Mouse (Mus musculus) intestine, embryonic 16.5 days (tissue): ENCODE data around the gene Nup62. TPM values are rescaled to one million over a fixed set of nuclear protein-coding genes. Genes with fewer than 3 reads are reported as not detected.

Source experiments
- ATAC-seq: fragments of 200-750 bp; cut with Nextera tagmentation; 2 replicates; pipeline ENCODE4 v1.8.0; 2017; ENCODE audit warnings: moderate TSS enrichment, moderate library complexity
- H3K27ac ChIP-seq: fragments of 300-500 bp; sonication (generic); 2 replicates; pipeline ENCODE4 v1.5.1; 2014; ENCODE audit warnings: mild to moderate bottlenecking, low read length
- H3K27me3 ChIP-seq: fragments of 300-500 bp; sonication (generic); replicated peaks from 2 replicates; pipeline ENCODE4 v1.6.1; 2014; ENCODE audit warnings: low read length, control low read depth, mixed read lengths; ENCODE audit not compliant: control insufficient read depth, insufficient read depth
- H3K36me3 ChIP-seq: fragments of 300-500 bp; sonication (generic); 2 replicates; pipeline ENCODE4 v1.6.1; 2014; ENCODE audit warnings: low read length, control low read depth; ENCODE audit not compliant: control insufficient read depth, insufficient read depth
- H3K4me1 ChIP-seq: fragments of 300-500 bp; sonication (generic); 2 replicates; pipeline ENCODE4 v1.6.1; 2014; ENCODE audit warnings: low read length, control low read depth, mixed read lengths; ENCODE audit not compliant: control insufficient read depth, insufficient read depth
- H3K4me2 ChIP-seq: fragments of 300-500 bp; sonication (generic); 2 replicates; pipeline ENCODE4 v1.6.1; 2014; ENCODE audit warnings: low read depth, low read length, control low read depth
- H3K4me3 ChIP-seq: fragments of 300-500 bp; sonication (generic); 2 replicates; pipeline ENCODE4 v1.5.1; 2014; ENCODE audit warnings: mild to moderate bottlenecking, low read length
- H3K9ac ChIP-seq: fragments of 300-500 bp; sonication (generic); 2 replicates; pipeline ENCODE4 v1.6.1; 2014; ENCODE audit warnings: low read depth, low read length
- H3K9me3 ChIP-seq: fragments of 300-500 bp; sonication (generic); 2 replicates; pipeline ENCODE4 v1.6.1; 2016; ENCODE audit warnings: low read length, control low read depth; ENCODE audit not compliant: control insufficient read depth
- WGBS: fragments of 180-500 bp; shearing (Covaris S2); extraction: QIAGEN DNeasy Blood & Tissue Kit; methylation state at CpG from one replicate; pipeline ENCODE4 v1.1.7; 2014; 5-methylcytosine and 5-hydroxymethylcytosine counted together
- polyA plus RNA-seq: library from polyadenylated mRNA; unstranded; fragments of >200 nt; fragmentation: Nextera tagmentation; extraction: Ambion mirVana; gene quantifications from 2 replicates; pipeline ENCODE4 v1.2.1, GENCODE M21; 2015

The Nup62 gene
- polyA plus RNA-seq, 1 experiment from 2014 or later: 87.8 TPM

DNA sequence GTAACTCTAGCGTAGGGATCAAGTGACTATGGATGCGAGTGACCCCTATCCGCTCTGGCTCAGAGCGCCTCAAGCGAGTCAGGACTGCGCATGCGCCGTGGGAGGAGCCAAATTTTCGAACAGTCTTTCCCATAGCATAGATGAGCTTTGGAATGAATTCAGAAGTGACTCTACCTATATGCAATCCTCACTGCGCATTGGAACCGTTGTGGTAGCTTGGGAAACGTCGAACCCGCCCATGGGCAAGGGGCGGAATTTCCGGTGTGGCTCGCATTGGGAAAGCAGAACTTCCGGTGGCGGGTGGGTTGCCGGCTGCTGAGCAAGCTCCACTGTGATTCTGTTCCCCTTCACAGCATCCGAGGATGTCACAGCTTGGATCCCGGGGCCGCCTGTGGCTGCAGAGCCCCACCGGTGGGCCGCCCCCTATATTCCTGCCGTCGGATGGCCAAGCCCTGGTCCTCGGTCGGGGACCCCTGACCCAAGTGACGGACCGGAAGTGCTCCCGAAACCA, 41.2 kb downstream of the Nup62 start, which contains the start of gene Pnkp:
Gene Pnkp (plus strand): TSS at position 98 of the 511 bp plus-strand sequence.
- Histone ChIP-seq H3K27me3 (no peaks in the 10 kb centered on the region), H3K4me2 (peak within 1 kb of the TSS; percentile 72), H3K36me3 (no peaks in the 10 kb centered on the region; the same call in 1 of the 2 replicates), H3K9me3 (no peaks in the 10 kb centered on the region), H3K4me1 (peaks cover 40% of the 10 kb centered on the region), H3K27ac (peak within 1 kb of the TSS; percentile 94), H3K4me3 (peak within 1 kb of the TSS; percentile 90), H3K9ac (peak within 1 kb of the TSS; percentile 94)
- ATAC-seq: peak; percentile 29
- WGBS: under 1% methylated on average over 32 of the region's 32 CpGs

DNA sequence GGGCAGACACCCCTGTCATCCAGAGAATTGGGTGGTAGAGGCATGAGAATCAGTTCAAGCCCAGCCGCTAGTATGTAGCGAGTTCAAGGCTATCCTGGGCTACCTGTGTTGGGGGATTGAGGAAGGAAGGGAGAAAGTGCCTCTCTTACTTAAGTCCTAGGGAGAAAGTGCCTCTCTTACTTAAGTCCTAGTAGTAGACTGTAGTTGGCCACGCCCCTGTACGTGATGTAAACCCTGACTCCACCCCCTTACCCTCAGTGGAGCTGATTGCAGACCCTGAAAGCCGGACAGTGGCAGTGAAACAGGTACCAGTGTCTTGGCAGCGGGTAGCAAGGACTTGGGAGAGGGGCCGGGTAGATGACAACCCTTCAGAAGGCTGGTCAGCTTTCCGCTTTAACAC, 42.0 kb downstream of the Nup62 start:
- WGBS: 31% methylated on average over 8 of the region's 8 CpGs
- H3K9me3 ChIP-seq: no peaks in the 10 kb centered on the region
- ATAC-seq: no peak
- peaks cover 40% of the 10 kb centered on the region for H3K4me1 ChIP-seq
- peak overlapping the region; percentile 90 for H3K4me3 ChIP-seq
- H3K4me2 ChIP-seq: peak overlapping the region; percentile 72
- peaks cover 6% of the 10 kb centered on the region for H3K36me3 ChIP-seq
- no peaks in the 10 kb centered on the region for H3K27me3 ChIP-seq
- peak overlapping the region; percentile 94 for H3K9ac ChIP-seq
- H3K27ac ChIP-seq: no peak overlapping the region

DNA sequence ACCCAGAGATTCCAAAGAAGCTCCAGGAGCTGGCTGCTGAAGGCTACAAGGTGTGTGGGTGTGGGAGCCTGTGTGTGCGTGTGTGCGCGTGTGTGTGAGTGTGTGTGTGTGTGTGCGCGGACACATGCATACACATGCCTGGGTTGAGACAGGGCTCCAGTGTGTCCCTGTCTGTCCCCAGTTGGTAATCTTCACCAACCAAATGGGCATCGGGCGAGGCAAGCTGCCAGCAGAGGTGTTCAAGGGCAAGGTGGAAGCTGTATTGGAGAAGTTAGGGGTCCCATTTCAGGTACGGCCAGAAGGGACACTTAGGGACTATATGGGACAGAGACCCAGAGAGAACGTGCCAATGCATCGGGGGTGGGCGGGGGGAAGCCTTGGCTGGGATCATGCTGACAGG, 44.0 kb downstream of the Nup62 start:
- ATAC-seq: no peak
- WGBS: 90% methylated on average over 11 of the region's 11 CpGs
- Histone ChIP-seq H3K27ac (no peak overlapping the region), H3K4me3 (no peak overlapping the region), H3K4me2 (no peak overlapping the region), H3K9ac (no peak overlapping the region), H3K27me3 (no peaks in the 10 kb centered on the region), H3K9me3 (no peaks in the 10 kb centered on the region), H3K4me1 (peaks cover 31% of the 10 kb centered on the region), H3K36me3 (peaks cover 17% of the 10 kb centered on the region)

DNA sequence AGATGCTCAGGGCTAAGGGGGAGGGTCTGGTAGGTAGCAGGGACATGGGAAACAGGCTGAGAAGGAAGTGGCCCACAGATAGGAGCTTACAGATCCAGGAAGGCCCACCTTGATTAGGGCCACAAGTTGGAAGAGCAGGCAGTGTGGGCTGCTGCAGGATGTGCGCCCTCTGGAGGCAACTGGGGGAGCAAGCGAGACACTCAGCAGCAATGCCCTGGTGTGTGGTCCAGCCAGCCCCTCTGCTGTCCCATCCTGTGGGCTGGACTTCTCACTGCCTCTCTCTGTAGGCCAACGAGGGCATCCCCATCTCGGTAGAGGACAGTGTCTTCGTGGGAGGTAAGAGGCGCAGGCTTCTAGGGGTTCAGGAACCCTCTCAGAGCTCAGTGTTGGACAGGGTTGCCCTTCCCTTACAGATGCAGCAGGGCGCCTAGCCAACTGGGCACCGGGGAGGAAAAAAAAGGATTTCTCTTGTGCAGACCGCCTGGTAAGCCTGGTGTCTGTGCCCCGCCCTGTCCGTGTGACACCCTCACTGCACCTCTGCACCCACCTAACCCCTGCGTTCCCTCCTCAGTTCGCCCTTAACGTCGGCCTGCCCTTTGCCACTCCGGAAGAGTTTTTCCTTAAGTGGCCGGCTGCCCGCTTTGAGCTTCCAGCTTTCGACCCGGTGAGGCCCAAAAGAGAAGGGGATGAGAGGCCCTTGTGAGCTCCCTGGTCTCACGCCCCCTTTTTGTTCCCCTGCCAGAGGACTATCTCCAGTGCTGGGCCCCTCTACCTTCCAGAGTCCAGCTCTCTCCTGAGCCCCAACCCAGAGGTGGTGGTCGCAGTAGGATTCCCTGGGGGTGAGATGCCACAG, 44.9 kb downstream of the Nup62 start:
- Histone ChIP-seq H3K4me3 (no peak overlapping the region), H3K4me2 (no peak overlapping the region), H3K9ac (0 out of 2 replicates have a peak overlapping the region, but pooled peaks have one; percentile 12), H3K27me3 (no peaks in the 10 kb centered on the region), H3K9me3 (no peaks in the 10 kb centered on the region), H3K4me1 (peaks cover 31% of the 10 kb centered on the region), H3K27ac (peak overlapping the region; percentile 28), H3K36me3 (peaks cover 21% of the 10 kb centered on the region)
- peak; percentile 22 for ATAC-seq
- WGBS: 54% methylated on average over 22 of the region's 22 CpGs

DNA sequence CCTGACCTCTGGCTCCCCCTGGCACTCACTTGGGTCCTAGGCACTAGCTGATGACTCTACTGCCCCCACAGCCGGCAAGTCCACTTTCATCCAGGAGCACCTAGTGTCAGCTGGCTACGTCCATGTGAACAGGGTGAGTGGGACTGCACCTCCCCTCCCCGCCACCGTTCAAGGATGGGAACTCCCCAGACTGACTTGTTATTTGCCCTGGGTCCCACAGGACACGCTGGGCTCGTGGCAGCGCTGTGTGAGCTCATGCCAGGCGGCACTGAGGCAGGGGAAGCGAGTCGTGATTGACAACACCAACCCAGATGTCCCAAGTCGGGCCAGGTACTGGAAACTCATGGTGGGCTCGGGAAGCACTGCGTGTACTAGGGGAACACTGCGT, 45.5 kb downstream of the Nup62 start:
- H3K27ac ChIP-seq: no peak overlapping the region; the same call in 1 of the 2 replicates
- peaks cover 33% of the 10 kb centered on the region for H3K4me1 ChIP-seq
- 81% methylated on average over 14 of the region's 14 CpGs for WGBS
- H3K4me3 ChIP-seq: no peak overlapping the region
- H3K36me3 ChIP-seq: peaks cover 21% of the 10 kb centered on the region
- H3K27me3 ChIP-seq: no peaks in the 10 kb centered on the region
- H3K9ac ChIP-seq: no peak overlapping the region
- no peak for ATAC-seq
- no peaks in the 10 kb centered on the region for H3K9me3 ChIP-seq
- no peak overlapping the region for H3K4me2 ChIP-seq

DNA sequence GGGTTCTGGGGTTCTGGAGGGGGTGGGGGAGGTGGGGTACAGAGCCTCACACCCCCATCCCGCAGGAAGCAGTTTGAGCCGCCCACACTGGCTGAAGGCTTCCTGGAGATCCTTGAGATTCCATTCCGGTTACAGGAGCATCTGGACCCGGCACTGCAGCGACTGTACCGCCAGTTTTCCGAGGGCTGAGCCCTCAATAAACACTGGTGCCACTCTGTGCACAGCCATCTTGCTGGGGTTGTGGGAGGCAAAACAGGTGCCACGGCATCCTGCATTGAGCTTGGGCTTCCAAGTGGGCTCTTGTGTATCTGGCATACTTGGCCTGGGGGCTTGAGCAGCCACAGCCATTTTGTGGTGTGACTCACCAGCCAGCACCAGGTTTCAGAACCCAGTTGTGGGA, 46.5 kb downstream of the Nup62 start:
- Histone ChIP-seq H3K27me3 (no peaks in the 10 kb centered on the region), H3K4me3 (no peak overlapping the region), H3K27ac (no peak overlapping the region), H3K9me3 (no peaks in the 10 kb centered on the region), H3K9ac (no peak overlapping the region), H3K4me2 (no peak overlapping the region), H3K4me1 (peaks cover 40% of the 10 kb centered on the region), H3K36me3 (peaks cover 21% of the 10 kb centered on the region)
- 77% methylated on average over 8 of the region's 8 CpGs for WGBS
- no peak for ATAC-seq

DNA sequence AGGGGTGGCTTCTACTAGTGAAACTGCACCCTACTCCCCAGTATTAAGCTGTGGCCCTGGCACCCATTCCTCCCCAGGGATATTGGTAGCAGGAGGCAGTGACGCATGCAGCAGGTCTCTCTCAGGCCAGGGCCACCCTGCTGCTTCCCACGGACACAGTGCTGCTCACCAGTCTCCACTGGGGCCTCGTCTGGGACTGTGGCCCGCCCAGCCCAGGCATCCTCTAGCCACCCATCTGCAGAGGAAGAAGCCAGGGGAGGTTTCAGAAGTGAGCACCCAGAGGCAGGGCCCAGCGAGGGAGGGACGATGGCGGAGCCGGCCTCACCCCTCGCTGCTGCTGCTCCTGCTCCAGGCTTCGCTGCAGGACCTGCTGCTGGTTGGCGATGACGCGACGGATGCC, 47.3 kb downstream of the Nup62 start:
- H3K4me3 ChIP-seq: no peak overlapping the region
- ATAC-seq: no peak
- no peak overlapping the region for H3K9ac ChIP-seq
- H3K4me2 ChIP-seq: no peak overlapping the region
- H3K4me1 ChIP-seq: peaks cover 42% of the 10 kb centered on the region
- 89% methylated on average over 14 of the region's 14 CpGs for WGBS
- H3K27me3 ChIP-seq: no peaks in the 10 kb centered on the region
- no peak overlapping the region; the same call in 1 of the 2 replicates for H3K27ac ChIP-seq
- no peaks in the 10 kb centered on the region for H3K9me3 ChIP-seq
- H3K36me3 ChIP-seq: peaks cover 21% of the 10 kb centered on the region

DNA sequence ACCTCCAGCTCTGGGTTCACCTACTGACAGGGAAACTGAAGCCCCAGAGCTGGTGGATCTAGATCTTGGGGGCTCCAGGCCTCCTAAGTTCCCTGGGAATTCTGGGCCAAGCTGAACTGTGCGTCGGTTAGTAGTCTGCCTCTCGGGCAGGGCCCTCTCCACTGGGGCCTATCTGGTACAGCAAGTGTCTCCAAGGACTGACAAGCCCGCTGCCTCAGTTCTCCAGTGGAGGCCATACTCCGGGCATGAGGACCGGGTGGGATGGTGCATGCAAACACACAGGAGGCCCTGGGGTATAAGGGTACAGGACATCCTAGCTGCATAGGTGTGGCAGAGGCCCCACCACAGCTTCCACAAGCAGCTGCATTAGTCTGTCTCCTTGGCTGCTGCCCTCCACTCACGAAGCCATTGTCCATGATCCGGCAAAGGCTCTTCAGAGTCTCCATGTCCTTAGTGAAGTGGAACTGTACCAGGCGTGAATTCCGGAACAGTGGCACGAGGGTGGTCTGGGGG, 48.1 kb downstream of the Nup62 start:
- H3K36me3 ChIP-seq: peaks cover 21% of the 10 kb centered on the region

DNA sequence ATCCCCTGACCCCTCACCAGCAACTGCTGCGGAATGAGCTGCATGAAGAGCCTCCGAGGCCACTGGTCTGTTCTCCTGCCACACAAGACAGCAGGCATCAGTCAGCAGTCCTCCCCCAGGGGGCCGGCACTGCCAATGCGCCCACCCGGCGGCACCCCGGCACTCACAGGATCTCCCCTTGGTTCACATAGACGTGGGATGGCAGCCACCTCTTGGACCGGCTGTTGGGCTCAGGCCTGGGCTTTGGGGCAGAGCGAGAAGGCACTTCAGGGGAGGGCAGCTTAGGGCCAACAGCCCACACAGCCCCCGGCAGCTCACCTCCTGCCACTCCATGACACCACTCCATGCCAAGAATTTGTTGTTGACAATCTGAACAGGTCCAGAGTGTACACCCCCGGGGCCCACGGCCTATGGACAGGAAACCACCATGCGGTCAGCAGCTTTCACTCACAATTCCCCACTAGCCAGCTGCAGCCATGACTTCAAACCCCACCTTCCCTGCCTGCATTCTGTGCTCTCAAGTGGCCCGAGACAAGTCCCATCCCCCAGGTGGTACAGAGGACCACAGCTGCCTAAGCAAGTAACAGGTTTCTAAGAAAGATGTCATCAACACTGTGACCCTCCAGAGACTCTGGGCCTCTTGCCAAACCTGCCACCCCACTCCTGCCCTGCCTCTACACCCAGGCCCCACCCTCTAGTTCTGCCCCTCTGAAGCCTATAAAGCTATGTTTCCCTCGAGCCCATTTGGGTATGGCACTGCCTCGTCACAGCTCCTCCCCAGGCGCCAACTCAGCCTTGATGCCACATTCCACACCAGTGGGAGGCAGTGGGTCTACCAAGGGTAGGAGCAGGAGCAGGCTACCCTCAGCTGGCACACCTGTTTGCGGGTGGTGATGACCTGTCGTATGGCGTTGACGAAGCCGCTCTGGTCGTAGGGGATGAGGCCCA, 49.0 kb downstream of the Nup62 start:
- no peaks in the 10 kb centered on the region for H3K27me3 ChIP-seq
- H3K4me3 ChIP-seq: no peak overlapping the region
- H3K36me3 ChIP-seq: peaks cover 21% of the 10 kb centered on the region
- H3K27ac ChIP-seq: no peak overlapping the region
- H3K9me3 ChIP-seq: no peaks in the 10 kb centered on the region
- H3K4me1 ChIP-seq: peaks cover 41% of the 10 kb centered on the region
- H3K4me2 ChIP-seq: no peak overlapping the region
- ATAC-seq: no peak
- H3K9ac ChIP-seq: peak overlapping the region; percentile 100
- 79% methylated on average over 24 of the region's 24 CpGs for WGBS

More for the DNA sequence above, 48.1 kb downstream of the Nup62 start:
- no peak overlapping the region for H3K4me3 ChIP-seq
- WGBS: 83% methylated on average over 11 of the region's 11 CpGs
- no peak overlapping the region for H3K4me2 ChIP-seq
- H3K9me3 ChIP-seq: no peaks in the 10 kb centered on the region
- H3K27me3 ChIP-seq: no peaks in the 10 kb centered on the region
- H3K27ac ChIP-seq: no peak overlapping the region
- H3K4me1 ChIP-seq: peaks cover 41% of the 10 kb centered on the region
- no peak for ATAC-seq
- peak overlapping the region; percentile 14; the same call in 1 of the 2 replicates for H3K9ac ChIP-seq
